8 mouse cellular contexts compared by ENCODE assay signal in genomic region chr17:88529519-88530235, GRCm38 (mm10). TPM values are rescaled to one million over a fixed set of nuclear protein-coding genes. Genes with fewer than 3 reads are reported as not detected.
A peak's percentile ranks its signal among the peaks of the same experiment; 100 is the strongest.
DNase-seq lines count a peak whose midpoint lies in the region; ATAC-seq and TF ChIP-seq lines count a peak whose summit lies in the region.

Ppp1r21 (plus strand) TSS chr17:88530118.

- H3K79me2 ChIP-seq in MEL (ENCODE audit: control insufficient read depth, insufficient read depth, low read length, poor library complexity), result peaks cover 4% of the 10 kb centered on the region; the same call in 1 of the 2 replicates

- H3K4me3 ChIP-seq in MEL (ENCODE audit: control insufficient read depth in 1 of 2, insufficient read depth in 1 of 2, low read depth in 2 of 2, low read length in 2 of 2), result peak within 1 kb of the TSS; percentile 69 to 80
- H3K4me3 ChIP-seq in cerebellum, adult 2 months (replicated peaks; ENCODE audit: insufficient read depth, low read depth, low read length), result peak within 1 kb of the TSS; percentile 81
- peak within 1 kb of the TSS; percentile 73 for H3K4me3 ChIP-seq in forebrain, postnatal 0 days (ENCODE audit: low read depth, low read length)
- H3K4me3 ChIP-seq in lung, embryonic 15.5 days, result peak within 1 kb of the TSS; percentile 79

- H3K4me2 ChIP-seq in forebrain, postnatal 0 days (ENCODE audit: low read depth), result peak within 1 kb of the TSS; percentile 60
- H3K4me2 ChIP-seq in lung, embryonic 15.5 days, result peak within 1 kb of the TSS; percentile 74

- ATAC-seq in forebrain, postnatal 0 days, result peak; percentile 97
- peak; percentile 96 for ATAC-seq in lung, embryonic 15.5 days (ENCODE audit: borderline replicate concordance, extremely low read depth, low FRiP score, low TSS enrichment)

- no peaks in the 10 kb centered on the region for H3K27me3 ChIP-seq in MEL (ENCODE audit: control insufficient read depth in 1 of 2, insufficient read depth in 2 of 2, low read length in 2 of 2)
- no peaks in the 10 kb centered on the region for H3K27me3 ChIP-seq in cerebellum, adult 2 months (ENCODE audit: control insufficient read depth, insufficient read depth, low read length)
- H3K27me3 ChIP-seq in forebrain, postnatal 0 days (ENCODE audit: insufficient read depth, low read length), result no peaks in the 10 kb centered on the region
- H3K27me3 ChIP-seq in lung, embryonic 15.5 days, result no peaks in the 10 kb centered on the region

- no peak; a peak in 1 of 4 replicates for TF ChIP-seq EP300 in MEL (IDR thresholded peaks at IDR 0.05; ENCODE audit: low read depth in 1 of 2, low read length in 2 of 2)

- TF ChIP-seq POLR2A in MEL (IDR thresholded peaks at IDR 0.05; ENCODE audit: control insufficient read depth in 1 of 2, insufficient read depth in 1 of 2, low read depth in 1 of 2, low read length in 2 of 2, poor library complexity in 1 of 2), result peak; percentile 59 to 87
- peak; percentile 93 for TF ChIP-seq POLR2A in cerebellum, adult 2 months (IDR thresholded peaks at IDR 0.05; ENCODE audit: borderline replicate concordance, insufficient read depth, low read length)

- H3K27ac ChIP-seq in MEL (ENCODE audit: control insufficient read depth, low read depth, low read length), result peak within 1 kb of the TSS; percentile 74
- peak within 1 kb of the TSS; percentile 73 for H3K27ac ChIP-seq in cerebellum, adult 2 months (ENCODE audit: insufficient read depth, low read length)
- peak within 1 kb of the TSS; percentile 98 for H3K27ac ChIP-seq in forebrain, postnatal 0 days (ENCODE audit: low read depth, low read length)
- peak within 1 kb of the TSS; percentile 58 for H3K27ac ChIP-seq in lung, embryonic 15.5 days

- peak within 1 kb of the TSS; percentile 74 for H3K9ac ChIP-seq in MEL (ENCODE audit: control insufficient read depth, low read depth, low read length, poor library complexity, severe bottlenecking)
- H3K9ac ChIP-seq in forebrain, postnatal 0 days, result peak within 1 kb of the TSS; percentile 76
- H3K9ac ChIP-seq in lung, embryonic 15.5 days, result peak within 1 kb of the TSS; percentile 59

- no peaks in the 10 kb centered on the region for H3K9me3 ChIP-seq in MEL (replicated peaks; ENCODE audit: insufficient read depth, low read length)
- no peaks in the 10 kb centered on the region for H3K9me3 ChIP-seq in forebrain, postnatal 0 days (ENCODE audit: low read length)
- H3K9me3 ChIP-seq in lung, embryonic 15.5 days, result no peaks in the 10 kb centered on the region

- peaks cover 6 to 15% of the 10 kb centered on the region in 2 experiments; a peak in 3 of 4 replicates for H3K4me1 ChIP-seq in MEL (ENCODE audit: control insufficient read depth in 1 of 2, insufficient read depth in 2 of 2, low read length in 2 of 2)
- H3K4me1 ChIP-seq in cerebellum, adult 2 months (ENCODE audit: control insufficient read depth, insufficient read depth, low read length), result peaks cover 8% of the 10 kb centered on the region
- H3K4me1 ChIP-seq in forebrain, postnatal 0 days (ENCODE audit: insufficient read depth), result no peaks in the 10 kb centered on the region; the same call in 1 of the 2 replicates
- H3K4me1 ChIP-seq in lung, embryonic 15.5 days, result peaks cover 12% of the 10 kb centered on the region; the same call in 1 of the 2 replicates

- no peak for TF ChIP-seq CTCF in MEL (IDR thresholded peaks at IDR 0.05 in 2 of 3, conservative IDR thresholded peaks at IDR 0.05 in 1 of 3; ENCODE audit: control insufficient read depth in 1 of 3, insufficient read depth in 1 of 3, low read depth in 2 of 3, low read length in 3 of 3, poor library complexity in 1 of 3, severe bottlenecking in 1 of 3)
- TF ChIP-seq CTCF in cerebellum, adult 2 months (IDR thresholded peaks at IDR 0.05; ENCODE audit: borderline replicate concordance, insufficient read depth, low read depth, low read length), result no peak
- TF ChIP-seq CTCF in forebrain, postnatal 0 days (IDR thresholded peaks at IDR 0.05; ENCODE audit: low read depth), result peak; percentile 8; the same call in 1 of the 2 replicates

- 5% methylated on average over 44 of the region's 49 CpGs for WGBS in cerebellum, adult 2 months
- WGBS in forebrain, postnatal 0 days, result 8% methylated on average over 45 of the region's 49 CpGs
- WGBS in lung, embryonic 15.5 days, result 6% methylated on average over 40 of the region's 49 CpGs

- peaks cover 0 to 11% of the 10 kb centered on the region in 2 experiments; a peak in 2 of 4 replicates for H3K36me3 ChIP-seq in MEL (ENCODE audit: control insufficient read depth in 1 of 2, insufficient read depth in 2 of 2, low read length in 2 of 2)
- H3K36me3 ChIP-seq in forebrain, postnatal 0 days (ENCODE audit: insufficient read depth), result no peaks in the 10 kb centered on the region
- no peaks in the 10 kb centered on the region for H3K36me3 ChIP-seq in lung, embryonic 15.5 days

- no peak for TF ChIP-seq RAD21 in MEL (IDR thresholded peaks at IDR 0.05; ENCODE audit: low read depth, low read length)

- DNase-seq in MEL (ENCODE audit: low read depth, low spot score), result peak; percentile 96
- DNase-seq in cerebellum, adult 2 months, result peak; percentile 97
- DNase-seq in forebrain, postnatal 0 days, result peak; percentile 98
- peak; percentile 99 for DNase-seq in heart, postnatal 4 days
- peak; percentile 96 to 97 for DNase-seq in layer of hippocampus, adult 8-10 months (ENCODE audit: low spot score in 2 of 2)
- DNase-seq in ovary, adult 18-20 months (ENCODE audit: low spot score), result peak; percentile 96
- DNase-seq in thymus, postnatal 0 days (ENCODE audit: low spot score), result peak; percentile 95

TF ChIP-seq in MEL, 35 proteins besides CTCF, POLR2A, EP300 and RAD21 (continues in another document):
- no peak for TF ChIP-seq CHD2 (IDR thresholded peaks at IDR 0.05; ENCODE audit: low read length)
- 0 out of 2 replicates have a peak, but pooled peaks have one; percentile 6 for TF ChIP-seq RCOR1 (IDR thresholded peaks at IDR 0.05; ENCODE audit: low read depth, low read length)
- TF ChIP-seq NRF1 (IDR thresholded peaks at IDR 0.05; ENCODE audit: insufficient read depth, low read depth, low read length, poor library complexity, severe bottlenecking), result peak; percentile 84
- no peak for TF ChIP-seq MAX (IDR thresholded peaks at IDR 0.05; ENCODE audit: low read length)
- TF ChIP-seq JUND (IDR thresholded peaks at IDR 0.05; ENCODE audit: low read depth, low read length), result no peak
- TF ChIP-seq MEF2A (IDR thresholded peaks at IDR 0.05; ENCODE audit: extremely low read depth, insufficient replicate concordance, low read depth, low read length, poor library complexity, severe bottlenecking), result no peak
- TF ChIP-seq ETS1 (IDR thresholded peaks at IDR 0.05; ENCODE audit: low read depth, low read length), result no peak
- TF ChIP-seq CHD1 (IDR thresholded peaks at IDR 0.05; ENCODE audit: low read depth, low read length), result 0 out of 2 replicates have a peak, but pooled peaks have one; percentile 70
- TF ChIP-seq BHLHE40 (IDR thresholded peaks at IDR 0.05; ENCODE audit: borderline replicate concordance, low read depth, low read length), result no peak
- TF ChIP-seq MAZ (IDR thresholded peaks at IDR 0.05; ENCODE audit: low read depth, low read length), result peak; percentile 83
- no peak for TF ChIP-seq USF1 (IDR thresholded peaks at IDR 0.05; ENCODE audit: low read depth, low read length)
- no peak for TF ChIP-seq ZMIZ1 (IDR thresholded peaks at IDR 0.05; ENCODE audit: low read depth, low read length)
- no peak for TF ChIP-seq MYB (IDR thresholded peaks at IDR 0.05; ENCODE audit: low read depth, low read length)
- peak; percentile 98 for TF ChIP-seq ELF1 (IDR thresholded peaks at IDR 0.05; ENCODE audit: low read depth, low read length)
- no peak for TF ChIP-seq MAFK (IDR thresholded peaks at IDR 0.05; ENCODE audit: borderline replicate concordance, low read depth, low read length)
- 0 out of 2 replicates have a peak, but pooled peaks have one; percentile 1 for TF ChIP-seq ZC3H11A (IDR thresholded peaks at IDR 0.05; ENCODE audit: low read depth, low read length)
- peak; percentile 78 for TF ChIP-seq HCFC1 (IDR thresholded peaks at IDR 0.05; ENCODE audit: low read depth, low read length)
- TF ChIP-seq TCF12 (IDR thresholded peaks at IDR 0.05; ENCODE audit: low read depth, low read length), result peak; percentile 60
- no peak for TF ChIP-seq ZNF384 (IDR thresholded peaks at IDR 0.05; ENCODE audit: low read depth, low read length)
- 0 out of 2 replicates have a peak, but pooled peaks have one; percentile 46 for TF ChIP-seq MYC (IDR thresholded peaks at IDR 0.05; ENCODE audit: low read depth, low read length)
- TF ChIP-seq GABPA (IDR thresholded peaks at IDR 0.05; ENCODE audit: low read depth, low read length), result no peak
- no peak for TF ChIP-seq USF2 (IDR thresholded peaks at IDR 0.05; ENCODE audit: borderline replicate concordance in 1 of 2, insufficient read depth in 1 of 2, low read depth in 1 of 2, low read length in 2 of 2)
- TF ChIP-seq GATA1 (IDR thresholded peaks at IDR 0.05; ENCODE audit: low read depth, low read length), result 0 out of 2 replicates have a peak, but pooled peaks have one; percentile 24
- TF ChIP-seq UBTF (IDR thresholded peaks at IDR 0.05; ENCODE audit: borderline replicate concordance, insufficient read depth, low read depth, low read length), result no peak
- TF ChIP-seq POLR2AphosphoS5 (IDR thresholded peaks at IDR 0.05; ENCODE audit: borderline replicate concordance, low read depth, low read length), result no peak
- TF ChIP-seq POLR2AphosphoS2 (IDR thresholded peaks at IDR 0.05; ENCODE audit: low read length), result peak; percentile 53; the same call in 1 of the 2 replicates
- TF ChIP-seq ZKSCAN1 (IDR thresholded peaks at IDR 0.05; ENCODE audit: low read depth, low read length), result no peak
- peak; percentile 72 for TF ChIP-seq SIN3A (IDR thresholded peaks at IDR 0.05; ENCODE audit: low read length)
- 0 out of 2 replicates have a peak, but pooled peaks have one; percentile 35 for TF ChIP-seq MXI1 (IDR thresholded peaks at IDR 0.05; ENCODE audit: low read depth, low read length)
- peak; percentile 70 for TF ChIP-seq NELFE (IDR thresholded peaks at IDR 0.05; ENCODE audit: low read depth, low read length)

RNA-seq across cellular contexts. Expression of gene Ppp1r21, which starts in this region (rescaled TPM):
- 9.6 and 11.1 TPM in 2 replicates for total RNA-seq in MEL (2012; rRNA removed)
- 10 to 100 TPM in 1 of 2 experiments, not detected in 1; 16.2 TPM for polyA plus RNA-seq in MEL (2012; ENCODE audit: insufficient read depth in 1 of 2, insufficient read length in 2 of 2, low read depth in 1 of 2, low replicate concordance in 2 of 2, missing spikeins in 1 of 2)
- 78.9 and 84.8 TPM in 2 replicates for polyA plus RNA-seq in cerebellum, adult 2 months (2012; rRNA removed)
- total RNA-seq in forebrain, postnatal 0 days (2014; rRNA removed), result 49.9 and 63.4 TPM in 2 replicates
- 24.5 and 25.7 TPM in 2 replicates for polyA plus RNA-seq in forebrain, postnatal 0 days (2015; fragmentation: Nextera tagmentation; extraction: Ambion mirVana)
- 10 to 100 TPM; 11.5 to 16.7 TPM for total RNA-seq in heart, postnatal 4 days (2021)
- total RNA-seq in layer of hippocampus, adult 8-10 months (2022), result 10 to 100 TPM; 71.9 to 83.2 (median 78.0) TPM
- 21.7 and 24.4 TPM in 2 replicates for polyA plus RNA-seq in lung, embryonic 15.5 days (2015; fragmentation: Nextera tagmentation; extraction: Ambion mirVana)
- 31.0 and 33.8 TPM in 2 replicates for polyA plus RNA-seq in thymus, postnatal 0 days (2015; fragmentation: Nextera tagmentation; extraction: Ambion mirVana)

Comparison
In these comparisons a context has a peak if more than half of its experiments do, and no peak if none do; other contexts are left out.
1. Peak in every context shown above with its lines: DNase-seq, ATAC-seq, H3K4me3 ChIP-seq and H3K27ac ChIP-seq.